Mouse (Mus musculus) brain, embryonic 18.5 days (tissue): ENCODE data around the gene Snx30.

ENCODE experiments used
- DNase-seq: peaks from one replicate; pipeline ENCODE4 v3.0.0-alpha.2; 2012; ENCODE audit warnings: low read depth, low spot score

The Snx30 gene

DNA sequence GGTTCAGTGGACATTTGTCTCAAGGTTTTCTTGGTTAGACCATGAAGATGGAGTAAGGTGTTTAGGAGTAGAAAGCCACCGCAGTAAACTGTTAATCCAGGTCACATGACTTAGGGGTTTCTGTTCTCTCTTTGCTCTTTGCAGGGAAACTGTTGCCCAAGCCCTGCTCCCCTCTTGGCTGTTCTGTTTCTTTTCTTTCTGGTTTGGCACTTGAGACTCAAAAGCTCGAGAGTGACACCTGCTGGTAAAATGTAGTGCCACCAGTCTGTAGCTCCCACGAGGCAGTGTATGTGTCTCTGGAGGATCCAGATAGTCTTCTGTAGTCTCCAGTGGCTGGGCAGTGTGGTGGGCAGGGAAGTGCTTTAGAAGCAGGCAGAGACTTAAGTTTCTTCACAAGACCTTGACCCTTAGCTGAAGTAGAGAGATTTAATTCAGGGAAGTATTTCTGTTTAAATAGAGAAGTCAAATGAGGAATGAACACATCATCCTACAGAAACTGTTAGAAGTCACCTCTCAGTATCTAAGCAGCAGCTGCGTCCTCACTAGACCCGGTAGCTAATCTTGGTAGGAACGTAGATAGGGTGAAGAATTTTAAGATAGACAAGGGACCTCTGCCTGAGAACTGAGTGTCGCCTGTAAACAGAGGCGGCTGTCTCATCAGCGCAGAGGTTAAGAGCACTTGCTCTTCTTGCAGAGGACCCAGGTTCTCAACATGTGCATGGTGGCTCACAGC, 65.4 kb downstream of the Snx30 start:
- DNase-seq: peak; percentile 60

GRCm38 (mm10) chr4:59873240-59873639, 67.6 kb downstream of the Snx30 start:
- DNase-seq: no peak

DNA sequence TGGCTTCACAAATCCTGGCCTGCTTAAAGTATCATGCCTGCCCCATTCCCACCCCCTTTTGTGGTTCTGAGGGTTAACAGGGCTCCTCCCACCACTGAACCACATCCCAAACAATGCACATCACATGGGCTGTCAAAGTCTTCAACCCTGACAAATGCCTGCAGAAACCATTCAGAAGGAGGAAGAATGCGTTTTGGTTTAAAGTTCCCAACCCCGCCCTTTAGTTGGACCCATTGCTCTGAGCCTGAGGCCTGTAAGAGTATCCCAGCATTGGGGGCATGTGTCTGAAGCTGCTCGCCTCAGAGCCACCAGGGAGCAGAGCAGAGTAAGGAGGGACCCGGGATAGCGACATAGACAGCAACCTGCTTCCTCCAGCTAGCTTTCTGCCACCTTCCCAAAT, 68.2 kb downstream of the Snx30 start:
- DNase-seq: no peak

- DNase-seq: no peak
Measured at GRCm38 (mm10) chr4:59876570-59876969, 70.9 kb downstream of the Snx30 start.

DNA sequence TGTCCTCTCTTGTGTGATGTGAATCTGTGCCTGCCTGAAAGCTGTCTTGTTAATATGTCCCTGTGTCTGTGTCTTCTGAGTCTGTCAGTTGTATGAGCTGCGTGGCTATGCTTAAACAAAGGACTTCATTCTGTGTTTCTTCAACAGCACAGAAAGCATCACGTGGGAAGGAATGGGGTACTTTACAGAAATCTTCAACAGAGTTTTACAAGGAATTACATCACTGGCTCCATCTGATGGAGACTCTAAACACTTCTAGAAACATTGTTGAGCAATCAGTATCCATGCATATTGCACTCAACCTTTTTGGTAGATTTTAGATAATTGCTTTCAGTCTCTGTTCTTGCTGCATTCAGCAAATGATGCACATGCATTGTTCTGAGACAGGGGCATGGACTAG, 71.4 kb downstream of the Snx30 start:
- no peak for DNase-seq

DNA sequence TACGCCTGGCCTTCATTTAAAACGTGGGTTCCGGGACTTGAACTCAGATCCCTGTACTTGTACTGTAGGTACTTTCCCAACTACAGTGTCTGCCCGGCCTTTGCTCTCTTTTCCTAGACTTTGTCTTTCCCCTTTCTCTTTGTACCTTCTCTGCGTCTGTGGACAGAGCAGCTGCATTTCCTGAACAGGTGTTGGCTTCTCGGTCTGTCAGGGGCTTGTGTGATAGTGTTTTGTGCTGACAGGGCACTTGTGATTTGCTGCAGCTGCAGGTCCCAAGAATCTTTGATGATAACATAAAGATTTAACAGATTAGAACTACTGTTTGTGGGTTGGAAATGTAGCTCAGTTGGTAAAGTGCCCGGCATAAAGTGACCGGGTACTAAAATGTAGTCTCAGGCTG, 73.0 kb downstream of the Snx30 start:
- DNase-seq: no peak

GRCm38 (mm10) chr4:59879444-59879843, 73.8 kb downstream of the Snx30 start:
- no peak for DNase-seq

- DNase-seq: no peak
Measured at GRCm38 (mm10) chr4:59880725-59881124, 75.1 kb downstream of the Snx30 start.

GRCm38 (mm10) chr4:59881210-59881609, 75.6 kb downstream of the Snx30 start:
- DNase-seq: no peak

- no peak for DNase-seq
Measured at GRCm38 (mm10) chr4:59884136-59884696, 78.6 kb downstream of the Snx30 start.

DNA sequence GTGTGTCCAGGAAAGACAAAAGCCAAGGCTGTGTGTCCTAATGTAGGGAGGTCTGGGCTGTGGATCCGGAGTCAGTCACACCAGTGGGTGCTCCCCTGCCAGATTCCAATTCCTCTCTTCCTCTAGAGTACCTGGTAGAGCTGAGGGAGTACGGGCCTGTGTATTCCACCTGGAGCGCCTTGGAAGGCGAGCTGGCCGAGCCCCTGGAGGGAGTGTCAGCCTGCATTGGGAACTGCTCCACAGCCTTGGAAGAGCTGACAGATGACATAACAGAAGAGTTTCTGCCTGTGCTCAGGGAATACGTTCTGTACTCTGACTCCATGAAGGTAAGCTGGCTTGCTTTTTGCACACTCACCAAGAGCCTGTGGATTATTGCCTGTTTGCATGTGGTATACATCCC, 80.6 kb downstream of the Snx30 start:
- DNase-seq: no peak

DNA sequence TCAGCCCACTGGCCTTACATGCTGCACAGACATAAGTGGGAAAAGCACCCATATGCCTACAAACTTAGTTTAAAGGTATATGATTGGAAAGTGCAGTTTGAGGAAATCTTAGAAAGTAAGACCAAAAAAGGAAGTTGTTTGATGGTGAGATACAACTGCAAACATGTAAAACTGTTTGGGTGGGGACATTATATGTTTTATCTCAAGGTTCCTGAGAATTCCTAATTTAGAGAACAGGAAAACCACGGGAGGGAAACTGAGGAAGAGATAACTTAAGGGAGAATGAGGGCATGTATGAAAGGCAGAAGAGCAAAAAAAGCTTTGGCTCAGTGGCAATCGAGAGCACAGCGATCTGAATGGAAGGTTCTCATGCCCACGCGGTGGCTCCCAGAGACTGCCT, 81.4 kb downstream of the Snx30 start:
- DNase-seq: no peak

DNA sequence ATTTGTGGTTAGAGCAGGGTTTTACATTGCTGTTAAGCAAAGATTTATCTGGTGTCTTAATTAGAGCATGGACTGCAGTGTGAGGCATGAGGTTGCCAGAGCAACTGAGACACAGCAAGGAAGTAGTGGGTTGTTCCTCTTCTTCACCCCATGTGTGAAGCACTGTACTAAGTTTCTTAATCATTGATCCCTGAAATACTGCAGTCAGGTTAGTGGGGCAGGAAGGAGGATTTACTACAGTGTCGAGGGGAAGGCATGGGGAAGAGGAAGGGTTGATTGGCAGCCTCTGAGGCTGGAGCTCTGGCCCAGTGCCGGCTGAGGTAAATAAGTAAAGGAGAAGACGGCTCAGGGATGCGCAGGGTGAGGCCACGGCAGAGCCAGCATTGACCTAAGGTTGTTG, 82.4 kb downstream of the Snx30 start:
- no peak for DNase-seq

DNA sequence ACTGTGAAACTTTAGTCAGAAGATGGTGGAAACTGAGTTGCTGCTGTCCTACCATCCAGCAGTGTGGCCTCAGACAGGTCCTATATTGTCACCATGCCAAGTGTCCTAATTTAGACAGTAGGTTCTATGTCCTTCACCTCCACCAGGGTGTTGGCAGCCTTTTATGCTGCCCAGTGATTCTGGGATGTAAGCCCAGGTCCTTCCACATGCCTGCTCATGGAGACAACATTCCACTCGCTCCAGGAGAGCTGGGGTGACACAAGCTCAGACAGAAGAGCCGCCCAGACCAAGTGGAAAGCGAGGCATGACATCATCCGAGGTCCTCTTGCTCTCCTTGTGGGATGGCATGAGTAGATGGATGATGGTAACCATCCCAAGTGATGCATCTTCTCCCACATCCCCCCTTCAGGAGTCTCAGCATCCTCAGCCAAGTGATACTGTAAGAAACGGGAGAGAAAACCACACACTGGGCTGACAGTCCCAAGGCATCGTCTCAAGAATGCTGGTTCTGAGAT, 84.5 kb downstream of the Snx30 start:
- no peak for DNase-seq

- no peak for DNase-seq
Measured at GRCm38 (mm10) chr4:59891723-59892416, 86.2 kb downstream of the Snx30 start.

DNA sequence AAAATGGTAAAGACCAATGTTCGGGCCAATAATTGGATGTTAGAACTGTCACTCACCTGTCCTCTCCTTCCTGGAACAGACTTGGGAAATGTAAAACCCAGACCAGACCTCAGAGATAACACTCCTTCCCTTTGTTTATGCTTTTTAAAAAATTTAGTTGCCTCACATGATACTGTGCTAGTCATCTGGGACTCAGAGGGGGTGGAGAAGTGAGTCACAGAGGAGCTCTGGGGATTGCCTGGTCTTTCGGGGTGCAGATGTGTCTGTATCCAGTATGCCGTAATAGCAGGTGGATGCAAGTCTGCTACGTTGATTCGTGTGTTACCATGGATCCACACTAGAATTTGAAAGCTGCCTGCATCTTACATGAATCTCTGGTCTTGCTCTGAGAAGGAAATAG, 87.1 kb downstream of the Snx30 start:
- DNase-seq: no peak

- DNase-seq: no peak
Measured at GRCm38 (mm10) chr4:59894415-59894814, 88.8 kb downstream of the Snx30 start.

DNA sequence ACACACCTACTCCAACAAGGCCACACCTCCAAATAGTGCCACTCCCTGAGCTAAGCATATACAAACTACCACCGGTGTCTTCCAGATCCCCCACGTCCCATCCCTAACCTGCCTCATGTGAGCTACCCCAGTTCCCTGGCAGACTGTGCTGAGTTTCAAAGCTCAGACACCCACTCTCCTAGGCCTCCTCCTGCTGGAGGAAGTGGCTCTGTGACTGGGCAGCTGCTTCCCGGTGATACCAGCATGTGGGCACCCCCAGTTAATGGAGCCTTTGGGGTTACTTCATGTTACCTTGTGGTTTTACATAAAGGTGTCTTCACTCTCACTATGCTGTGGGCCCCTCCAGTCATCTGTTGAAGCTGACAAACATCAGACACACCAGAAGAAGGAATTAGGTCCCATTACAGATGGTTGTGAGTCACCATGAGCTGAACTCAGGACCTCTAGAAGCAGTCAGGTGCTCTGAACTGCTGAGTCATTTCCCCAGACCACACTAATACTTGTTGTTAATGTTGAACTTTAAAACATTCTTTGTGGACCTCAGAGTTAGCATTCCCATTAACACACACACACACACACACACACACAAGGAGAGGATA, 89.4 kb downstream of the Snx30 start:
- DNase-seq: no peak

GRCm38 (mm10) chr4:59896000-59896399, 90.4 kb downstream of the Snx30 start:
- DNase-seq: no peak

DNA sequence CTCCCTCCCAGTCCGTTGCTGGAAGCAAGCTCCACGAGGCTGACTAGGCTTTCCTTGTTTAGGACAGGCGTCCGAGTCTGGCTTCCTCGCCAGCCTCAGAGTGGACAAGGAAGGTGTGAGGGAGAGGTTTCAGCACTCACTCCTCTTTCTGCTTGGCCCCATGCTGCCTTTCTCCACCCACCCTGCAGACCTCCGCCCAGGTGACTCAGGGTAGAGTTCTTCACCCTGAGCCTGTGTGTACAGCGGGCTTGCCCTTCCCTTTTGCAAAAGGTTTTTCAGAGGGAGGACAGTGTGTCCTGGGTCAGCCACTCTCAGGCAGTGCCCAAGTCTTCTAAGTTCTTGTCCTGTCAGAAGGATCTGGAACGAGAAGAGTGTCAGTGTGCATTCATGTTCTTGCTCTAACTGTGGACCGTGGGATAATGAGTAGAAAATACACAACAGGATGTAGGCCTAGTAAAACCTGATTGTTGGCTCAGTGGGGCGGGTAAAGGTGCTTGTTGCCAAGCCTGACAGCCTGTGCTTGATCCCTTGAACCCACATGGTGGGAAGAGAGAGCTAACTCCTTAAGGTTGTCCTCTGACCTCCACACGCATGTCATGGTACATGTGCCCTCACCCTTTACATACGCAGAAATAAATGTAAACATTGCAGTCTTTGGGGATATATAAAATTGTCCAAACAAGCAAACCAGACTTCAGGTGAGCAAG, 92.3 kb downstream of the Snx30 start:
- DNase-seq: no peak

GRCm38 (mm10) chr4:59898521-59898919, 92.9 kb downstream of the Snx30 start:
- no peak for DNase-seq

DNA sequence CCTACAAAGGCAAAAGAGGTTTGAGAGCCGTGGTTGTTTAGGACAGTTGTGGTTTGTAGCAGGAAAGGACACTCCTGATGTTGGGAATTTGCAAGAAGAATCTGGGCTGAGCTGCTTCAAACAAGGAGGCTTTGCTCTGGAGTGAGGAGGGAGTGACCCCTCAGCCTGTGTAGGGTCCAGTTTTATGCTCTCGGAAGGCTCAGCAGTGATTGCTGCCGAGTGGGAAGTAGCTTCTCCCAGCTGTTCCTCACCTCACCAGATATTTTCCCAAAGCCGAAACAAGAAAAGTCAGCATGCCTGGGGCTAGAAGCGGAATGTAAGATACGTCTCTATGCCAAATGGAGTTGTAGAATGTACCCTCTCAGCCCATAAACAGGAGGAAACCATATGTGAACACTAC, 96.2 kb downstream of the Snx30 start:
- no peak for DNase-seq
